Mouse (Mus musculus): ENCODE measurements at regions not wholly inside any gene's neighbourhood (a gene's known extent, or its start where the extent isn't known, plus 50 kb on each side); places are given as distances from the start of the nearest gene placed in this dataset.

DNA sequence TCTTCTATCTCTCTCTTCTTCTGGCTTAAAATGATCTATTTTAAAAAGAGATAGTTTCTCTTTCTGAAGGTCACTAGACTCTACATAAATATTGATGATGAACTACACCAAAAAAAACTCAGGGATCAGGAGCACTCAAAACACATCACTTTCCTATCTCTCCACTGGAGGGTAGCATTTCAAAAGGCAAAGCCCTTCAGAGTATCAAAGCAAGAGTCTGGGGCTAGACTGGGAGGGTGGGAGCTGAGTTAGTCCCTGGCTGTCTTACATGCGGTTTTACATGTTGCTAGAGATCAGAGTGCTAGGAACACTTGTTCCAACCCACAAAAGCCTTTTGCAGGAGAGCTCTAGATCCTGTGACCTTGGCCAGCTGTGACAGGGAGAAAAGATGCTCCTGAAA is 423.2 kb downstream of the Dad1 start:
- no peak for TF ChIP-seq CTCF (IDR thresholded peaks at IDR 0.05; ENCODE audit: low read depth, low read length)
- TF ChIP-seq POLR2A (IDR thresholded peaks at IDR 0.05; ENCODE audit: insufficient read depth, low read length), result no peak
